Mouse (Mus musculus): ENCODE results near the gene Hpgd. TPM values are rescaled to one million over a fixed set of nuclear protein-coding genes. Genes with fewer than 3 reads are reported as not detected.
A peak's percentile ranks its signal among the peaks of the same experiment; 100 is the strongest.

The Hpgd gene
- polyA plus RNA-seq, 1 experiment from 2014 or later: 10.4 TPM

- no peak overlapping the region for H3K4me2 ChIP-seq (ENCODE audit: low read depth, low read length, severe bottlenecking)
- ATAC-seq (replicated peaks; ENCODE audit: low FRiP score) (no peak), DNase-seq (ENCODE audit: low spot score) (no peak)
- no peaks in the 10 kb centered on the region for H3K36me3 ChIP-seq (ENCODE audit: control insufficient read depth, insufficient read depth, low read length)
- H3K4me1 ChIP-seq (replicated peaks; ENCODE audit: control insufficient read depth, insufficient read depth, low read length): no peaks in the 10 kb centered on the region
- no peak overlapping the region for H3K27ac ChIP-seq (ENCODE audit: low read depth, low read length)
- no peak overlapping the region for H3K4me3 ChIP-seq (ENCODE audit: low read depth, low read length)
- no peak overlapping the region for H3K9ac ChIP-seq (ENCODE audit: low read length)
- no peaks in the 10 kb centered on the region for H3K9me3 ChIP-seq (ENCODE audit: control insufficient read depth, low read length)
- 85% methylated on average over 2 of the region's 2 CpGs for WGBS
- no peaks in the 10 kb centered on the region for H3K27me3 ChIP-seq (ENCODE audit: control insufficient read depth, insufficient read depth, low read length)
Measured at GRCm38 (mm10) chr8:56278545-56279063, 15.8 kb upstream of the Hpgd start.

GRCm38 (mm10) chr8:56283936-56284335, 10.4 kb upstream of the Hpgd start:
- H3K9me3 ChIP-seq (ENCODE audit: control insufficient read depth, low read length): no peaks in the 10 kb centered on the region
- no peak overlapping the region for H3K9ac ChIP-seq (ENCODE audit: low read length)
- WGBS: 80% methylated on average over 1 of the region's 1 CpGs
- H3K4me1 ChIP-seq (replicated peaks; ENCODE audit: control insufficient read depth, insufficient read depth, low read length): no peaks in the 10 kb centered on the region
- H3K4me3 ChIP-seq (ENCODE audit: low read depth, low read length): no peak overlapping the region
- DNase-seq (ENCODE audit: low spot score) (no peak), ATAC-seq (replicated peaks; ENCODE audit: low FRiP score) (no peak)
- H3K36me3 ChIP-seq (ENCODE audit: control insufficient read depth, insufficient read depth, low read length): no peaks in the 10 kb centered on the region
- H3K4me2 ChIP-seq (ENCODE audit: low read depth, low read length, severe bottlenecking): no peak overlapping the region
- no peaks in the 10 kb centered on the region for H3K27me3 ChIP-seq (ENCODE audit: control insufficient read depth, insufficient read depth, low read length)
- no peak overlapping the region for H3K27ac ChIP-seq (ENCODE audit: low read depth, low read length)

GRCm38 (mm10) chr8:56284957-56285356, 9.4 kb upstream of the Hpgd start:
- no peak for ATAC-seq (replicated peaks; ENCODE audit: low FRiP score)
- Histone ChIP-seq H3K4me2 (ENCODE audit: low read depth, low read length, severe bottlenecking) (no peak overlapping the region), H3K36me3 (ENCODE audit: control insufficient read depth, insufficient read depth, low read length) (no peaks in the 10 kb centered on the region), H3K9ac (ENCODE audit: low read length) (no peak overlapping the region), H3K9me3 (ENCODE audit: control insufficient read depth, low read length) (no peaks in the 10 kb centered on the region), H3K27ac (ENCODE audit: low read depth, low read length) (no peak overlapping the region), H3K4me1 (replicated peaks; ENCODE audit: control insufficient read depth, insufficient read depth, low read length) (no peaks in the 10 kb centered on the region), H3K27me3 (ENCODE audit: control insufficient read depth, insufficient read depth, low read length) (no peaks in the 10 kb centered on the region), H3K4me3 (ENCODE audit: low read depth, low read length) (no peak overlapping the region)
- DNase-seq (ENCODE audit: low spot score): no peak
- 49% methylated on average over 3 of the region's 3 CpGs for WGBS

- Histone ChIP-seq H3K27me3 (ENCODE audit: control insufficient read depth, insufficient read depth, low read length) (no peaks in the 10 kb centered on the region), H3K4me2 (ENCODE audit: low read depth, low read length, severe bottlenecking) (no peak overlapping the region), H3K9ac (ENCODE audit: low read length) (no peak overlapping the region), H3K27ac (ENCODE audit: low read depth, low read length) (no peak overlapping the region), H3K4me3 (ENCODE audit: low read depth, low read length) (no peak overlapping the region), H3K36me3 (ENCODE audit: control insufficient read depth, insufficient read depth, low read length) (no peaks in the 10 kb centered on the region), H3K4me1 (replicated peaks; ENCODE audit: control insufficient read depth, insufficient read depth, low read length) (no peaks in the 10 kb centered on the region), H3K9me3 (ENCODE audit: control insufficient read depth, low read length) (no peaks in the 10 kb centered on the region)
- ATAC-seq (replicated peaks; ENCODE audit: low FRiP score): no peak
- WGBS: 93% methylated on average over 2 of the region's 2 CpGs
- no peak for DNase-seq (ENCODE audit: low spot score)
Measured at GRCm38 (mm10) chr8:56286717-56287116, 7.7 kb upstream of the Hpgd start.

- ATAC-seq (replicated peaks; ENCODE audit: low FRiP score): no peak
- Histone ChIP-seq H3K9ac (ENCODE audit: low read length) (no peak overlapping the region), H3K4me2 (ENCODE audit: low read depth, low read length, severe bottlenecking) (no peak overlapping the region), H3K27me3 (ENCODE audit: control insufficient read depth, insufficient read depth, low read length) (no peaks in the 10 kb centered on the region), H3K36me3 (ENCODE audit: control insufficient read depth, insufficient read depth, low read length) (no peaks in the 10 kb centered on the region), H3K4me3 (ENCODE audit: low read depth, low read length) (no peak overlapping the region), H3K9me3 (ENCODE audit: control insufficient read depth, low read length) (no peaks in the 10 kb centered on the region), H3K27ac (ENCODE audit: low read depth, low read length) (no peak overlapping the region), H3K4me1 (replicated peaks; ENCODE audit: control insufficient read depth, insufficient read depth, low read length) (no peaks in the 10 kb centered on the region)
- WGBS: 82% methylated on average over 7 of the region's 7 CpGs
- DNase-seq (ENCODE audit: low spot score): no peak
Measured at GRCm38 (mm10) chr8:56287370-56288072, 6.9 kb upstream of the Hpgd start.

- H3K4me2 ChIP-seq (ENCODE audit: low read depth, low read length, severe bottlenecking): no peak overlapping the region
- DNase-seq (ENCODE audit: low spot score) (no peak), ATAC-seq (replicated peaks; ENCODE audit: low FRiP score) (no peak)
- no peaks in the 10 kb centered on the region for H3K36me3 ChIP-seq (ENCODE audit: control insufficient read depth, insufficient read depth, low read length)
- H3K27ac ChIP-seq (ENCODE audit: low read depth, low read length): no peak overlapping the region
- 88% methylated on average over 7 of the region's 7 CpGs for WGBS
- no peak overlapping the region for H3K4me3 ChIP-seq (ENCODE audit: low read depth, low read length)
- H3K9me3 ChIP-seq (ENCODE audit: control insufficient read depth, low read length): no peaks in the 10 kb centered on the region
- no peak overlapping the region for H3K9ac ChIP-seq (ENCODE audit: low read length)
- peaks cover 10% of the 10 kb centered on the region for H3K4me1 ChIP-seq (replicated peaks; ENCODE audit: control insufficient read depth, insufficient read depth, low read length)
- peaks cover 2% of the 10 kb centered on the region; the same call in 1 of the 2 replicates for H3K27me3 ChIP-seq (ENCODE audit: control insufficient read depth, insufficient read depth, low read length)
Measured at GRCm38 (mm10) chr8:56292318-56292717, 2.1 kb upstream of the Hpgd start.

- DNase-seq (ENCODE audit: low spot score) (peak; percentile 70), ATAC-seq (replicated peaks; ENCODE audit: low FRiP score) (peak; percentile 65)
- Histone ChIP-seq H3K4me3 (ENCODE audit: low read depth, low read length) (no peak overlapping the region), H3K4me2 (ENCODE audit: low read depth, low read length, severe bottlenecking) (peak overlapping the region; percentile 71), H3K27me3 (ENCODE audit: control insufficient read depth, insufficient read depth, low read length) (peaks cover 2% of the 10 kb centered on the region; the same call in 1 of the 2 replicates), H3K36me3 (ENCODE audit: control insufficient read depth, insufficient read depth, low read length) (no peaks in the 10 kb centered on the region), H3K27ac (ENCODE audit: low read depth, low read length) (no peak overlapping the region), H3K9me3 (ENCODE audit: control insufficient read depth, low read length) (no peaks in the 10 kb centered on the region), H3K4me1 (replicated peaks; ENCODE audit: control insufficient read depth, insufficient read depth, low read length) (peaks cover 10% of the 10 kb centered on the region), H3K9ac (ENCODE audit: low read length) (0 out of 2 replicates have a peak overlapping the region, but pooled peaks have one; percentile 12)
- WGBS: 2% methylated on average over 8 of the region's 8 CpGs
Measured at GRCm38 (mm10) chr8:56293480-56293879, 905 bp upstream of the Hpgd start.

GRCm38 (mm10) chr8:56294886-56295555, 636 bp downstream of the Hpgd start:
- no peaks in the 10 kb centered on the region for H3K36me3 ChIP-seq (ENCODE audit: control insufficient read depth, insufficient read depth, low read length)
- 20% methylated on average over 14 of the region's 14 CpGs for WGBS
- H3K9ac ChIP-seq (ENCODE audit: low read length): peak overlapping the region; percentile 44
- H3K4me2 ChIP-seq (ENCODE audit: low read depth, low read length, severe bottlenecking): peak overlapping the region; percentile 71
- H3K9me3 ChIP-seq (ENCODE audit: control insufficient read depth, low read length): no peaks in the 10 kb centered on the region
- DNase-seq (ENCODE audit: low spot score) (no peak), ATAC-seq (replicated peaks; ENCODE audit: low FRiP score) (0 out of 2 replicates have a peak, but pooled peaks have one; percentile 1)
- no peak overlapping the region for H3K27ac ChIP-seq (ENCODE audit: low read depth, low read length)
- H3K27me3 ChIP-seq (ENCODE audit: control insufficient read depth, insufficient read depth, low read length): peaks cover 2% of the 10 kb centered on the region; the same call in 1 of the 2 replicates
- peak overlapping the region; percentile 46 for H3K4me3 ChIP-seq (ENCODE audit: low read depth, low read length)
- peaks cover 10% of the 10 kb centered on the region for H3K4me1 ChIP-seq (replicated peaks; ENCODE audit: control insufficient read depth, insufficient read depth, low read length)
